Mouse (Mus musculus) thymus, adult 2 months (tissue): ENCODE measurements at regions not wholly inside any gene's neighbourhood (a gene's known extent, or its start where the extent isn't known, plus 50 kb on each side); places are given as distances from the start of the nearest gene placed in this dataset.

Experiments used
- CTCF ChIP-seq: fragments of 200-500 bp; IDR thresholded peaks from 2 replicates; pipeline ENCODE4 v1.5.1; 2012; ENCODE audit warnings: mild to moderate bottlenecking, control low read depth, low read length, moderate library complexity, borderline replicate concordance; ENCODE audit not compliant: control insufficient read depth, poor library complexity, insufficient read depth; ENCODE audit errors: extremely low read depth
- POLR2A ChIP-seq: fragments of 200-500 bp; IDR thresholded peaks from 2 replicates; pipeline ENCODE4 v1.6.1; 2012; ENCODE audit warnings: mild to moderate bottlenecking, low read length, control low read depth, moderate library complexity; ENCODE audit not compliant: control insufficient read depth, poor library complexity, insufficient read depth; ENCODE audit errors: extremely low read depth

GRCm38 (mm10) chr16:49497521-49498010 lies 201.5 kb upstream of the Ift57 start:
- TF ChIP-seq CTCF (no peak), POLR2A (no peak)
